Mouse (Mus musculus): ENCODE measurements around the gene Ly9. TPM values are rescaled to one million over a fixed set of nuclear protein-coding genes. Genes with fewer than 3 reads are reported as not detected.

The Ly9 gene
- polyA plus RNA-seq, 1 experiment from 2014 or later: not detected

- ATAC-seq (ENCODE audit: insufficient read depth, low FRiP score, low TSS enrichment) (no peak), DNase-seq (ENCODE audit: low spot score) (no peak)
- Histone ChIP-seq H3K4me3 (ENCODE audit: low read depth, low read length) (no peak overlapping the region), H3K9ac (ENCODE audit: low read length) (no peak overlapping the region), H3K27me3 (ENCODE audit: control insufficient read depth, insufficient read depth, low read length) (no peaks in the 10 kb centered on the region), H3K27ac (ENCODE audit: low read depth, low read length) (no peak overlapping the region), H3K4me2 (ENCODE audit: low read depth) (no peak overlapping the region), H3K9me3 (ENCODE audit: control insufficient read depth, low read length) (no peaks in the 10 kb centered on the region), H3K36me3 (ENCODE audit: control insufficient read depth, insufficient read depth, low read length) (no peaks in the 10 kb centered on the region), H3K4me1 (ENCODE audit: control insufficient read depth, insufficient read depth, low read length) (no peaks in the 10 kb centered on the region)
- 64% methylated on average over 6 of the region's 6 CpGs for WGBS
Observed at GRCm38 (mm10) chr1:171635696-171636095, 28.5 kb upstream of the Ly9 start.

- DNase-seq (ENCODE audit: low spot score) (no peak), ATAC-seq (ENCODE audit: insufficient read depth, low FRiP score, low TSS enrichment) (no peak)
- Histone ChIP-seq H3K4me2 (ENCODE audit: low read depth) (no peak overlapping the region), H3K4me3 (ENCODE audit: low read depth, low read length) (no peak overlapping the region), H3K36me3 (ENCODE audit: control insufficient read depth, insufficient read depth, low read length) (no peaks in the 10 kb centered on the region), H3K27ac (ENCODE audit: low read depth, low read length) (no peak overlapping the region), H3K27me3 (ENCODE audit: control insufficient read depth, insufficient read depth, low read length) (no peaks in the 10 kb centered on the region), H3K4me1 (ENCODE audit: control insufficient read depth, insufficient read depth, low read length) (no peaks in the 10 kb centered on the region), H3K9me3 (ENCODE audit: control insufficient read depth, low read length) (no peaks in the 10 kb centered on the region), H3K9ac (ENCODE audit: low read length) (no peak overlapping the region)
- WGBS: 83% methylated on average over 2 of the region's 2 CpGs
Observed at GRCm38 (mm10) chr1:171631447-171631846, 24.2 kb upstream of the Ly9 start.

GRCm38 (mm10) chr1:171630912-171631311 lies 23.7 kb upstream of the Ly9 start:
- 99% methylated on average over 4 of the region's 4 CpGs for WGBS
- no peak for DNase-seq (ENCODE audit: low spot score)

GRCm38 (mm10) chr1:171630041-171630440 lies 22.8 kb upstream of the Ly9 start:
- no peak for ATAC-seq (ENCODE audit: insufficient read depth, low FRiP score, low TSS enrichment)
- no peak overlapping the region for H3K4me3 ChIP-seq (ENCODE audit: low read depth, low read length)
- H3K9me3 ChIP-seq (ENCODE audit: control insufficient read depth, low read length): no peaks in the 10 kb centered on the region
- 81% methylated on average over 7 of the region's 7 CpGs for WGBS
- H3K27me3 ChIP-seq (ENCODE audit: control insufficient read depth, insufficient read depth, low read length): no peaks in the 10 kb centered on the region
- no peak overlapping the region for H3K4me2 ChIP-seq (ENCODE audit: low read depth)
- no peaks in the 10 kb centered on the region for H3K4me1 ChIP-seq (ENCODE audit: control insufficient read depth, insufficient read depth, low read length)
- DNase-seq (ENCODE audit: low spot score): no peak
- no peak overlapping the region for H3K27ac ChIP-seq (ENCODE audit: low read depth, low read length)
- H3K36me3 ChIP-seq (ENCODE audit: control insufficient read depth, insufficient read depth, low read length): no peaks in the 10 kb centered on the region
- no peak overlapping the region for H3K9ac ChIP-seq (ENCODE audit: low read length)

More at GRCm38 (mm10) chr1:171630912-171631311, 23.7 kb upstream of the Ly9 start:
- H3K4me3 ChIP-seq (ENCODE audit: low read depth, low read length): no peak overlapping the region
- no peaks in the 10 kb centered on the region for H3K36me3 ChIP-seq (ENCODE audit: control insufficient read depth, insufficient read depth, low read length)
- H3K27ac ChIP-seq (ENCODE audit: low read depth, low read length): no peak overlapping the region
- no peaks in the 10 kb centered on the region for H3K4me1 ChIP-seq (ENCODE audit: control insufficient read depth, insufficient read depth, low read length)
- H3K9me3 ChIP-seq (ENCODE audit: control insufficient read depth, low read length): no peaks in the 10 kb centered on the region
- ATAC-seq (ENCODE audit: insufficient read depth, low FRiP score, low TSS enrichment): no peak
- no peak overlapping the region for H3K4me2 ChIP-seq (ENCODE audit: low read depth)
- H3K9ac ChIP-seq (ENCODE audit: low read length): no peak overlapping the region
- H3K27me3 ChIP-seq (ENCODE audit: control insufficient read depth, insufficient read depth, low read length): no peaks in the 10 kb centered on the region

GRCm38 (mm10) chr1:171629168-171629567 lies 22.0 kb upstream of the Ly9 start:
- Histone ChIP-seq H3K36me3 (ENCODE audit: control insufficient read depth, insufficient read depth, low read length) (no peaks in the 10 kb centered on the region), H3K27ac (ENCODE audit: low read depth, low read length) (no peak overlapping the region), H3K4me1 (ENCODE audit: control insufficient read depth, insufficient read depth, low read length) (no peaks in the 10 kb centered on the region), H3K27me3 (ENCODE audit: control insufficient read depth, insufficient read depth, low read length) (no peaks in the 10 kb centered on the region), H3K4me3 (ENCODE audit: low read depth, low read length) (no peak overlapping the region), H3K4me2 (ENCODE audit: low read depth) (no peak overlapping the region), H3K9me3 (ENCODE audit: control insufficient read depth, low read length) (no peaks in the 10 kb centered on the region), H3K9ac (ENCODE audit: low read length) (no peak overlapping the region)
- DNase-seq (ENCODE audit: low spot score) (no peak), ATAC-seq (ENCODE audit: insufficient read depth, low FRiP score, low TSS enrichment) (no peak)
- 74% methylated on average over 6 of the region's 6 CpGs for WGBS

- no peak for DNase-seq (ENCODE audit: low spot score)
- Histone ChIP-seq H3K9me3 (ENCODE audit: control insufficient read depth, low read length) (no peaks in the 10 kb centered on the region), H3K9ac (ENCODE audit: low read length) (no peak overlapping the region), H3K4me1 (ENCODE audit: control insufficient read depth, insufficient read depth, low read length) (no peaks in the 10 kb centered on the region), H3K4me3 (ENCODE audit: low read depth, low read length) (no peak overlapping the region), H3K27ac (ENCODE audit: low read depth, low read length) (no peak overlapping the region), H3K27me3 (ENCODE audit: control insufficient read depth, insufficient read depth, low read length) (no peaks in the 10 kb centered on the region), H3K4me2 (ENCODE audit: low read depth) (no peak overlapping the region), H3K36me3 (ENCODE audit: control insufficient read depth, insufficient read depth, low read length) (no peaks in the 10 kb centered on the region)
- ATAC-seq (ENCODE audit: insufficient read depth, low FRiP score, low TSS enrichment): no peak
- 90% methylated on average over 3 of the region's 3 CpGs for WGBS
Observed at GRCm38 (mm10) chr1:171627801-171628200, 20.6 kb upstream of the Ly9 start.

GRCm38 (mm10) chr1:171620091-171620490 lies 12.9 kb upstream of the Ly9 start:
- Histone ChIP-seq H3K9ac (ENCODE audit: low read length) (no peak overlapping the region), H3K4me1 (ENCODE audit: control insufficient read depth, insufficient read depth, low read length) (no peaks in the 10 kb centered on the region), H3K27ac (ENCODE audit: low read depth, low read length) (no peak overlapping the region), H3K4me3 (ENCODE audit: low read depth, low read length) (no peak overlapping the region), H3K4me2 (ENCODE audit: low read depth) (no peak overlapping the region), H3K9me3 (ENCODE audit: control insufficient read depth, low read length) (no peaks in the 10 kb centered on the region), H3K27me3 (ENCODE audit: control insufficient read depth, insufficient read depth, low read length) (no peaks in the 10 kb centered on the region), H3K36me3 (ENCODE audit: control insufficient read depth, insufficient read depth, low read length) (no peaks in the 10 kb centered on the region)
- WGBS: 89% methylated on average over 6 of the region's 6 CpGs
- DNase-seq (ENCODE audit: low spot score): no peak
- no peak for ATAC-seq (ENCODE audit: insufficient read depth, low FRiP score, low TSS enrichment)

GRCm38 (mm10) chr1:171619645-171620044 lies 12.4 kb upstream of the Ly9 start:
- DNase-seq (ENCODE audit: low spot score): no peak
- no peaks in the 10 kb centered on the region for H3K27me3 ChIP-seq (ENCODE audit: control insufficient read depth, insufficient read depth, low read length)

GRCm38 (mm10) chr1:171619001-171619400 lies 11.8 kb upstream of the Ly9 start:
- H3K27me3 ChIP-seq (ENCODE audit: control insufficient read depth, insufficient read depth, low read length): no peaks in the 10 kb centered on the region
- H3K9ac ChIP-seq (ENCODE audit: low read length): no peak overlapping the region
- WGBS: 85% methylated on average over 8 of the region's 8 CpGs
- DNase-seq (ENCODE audit: low spot score) (no peak), ATAC-seq (ENCODE audit: insufficient read depth, low FRiP score, low TSS enrichment) (no peak)
- no peaks in the 10 kb centered on the region for H3K9me3 ChIP-seq (ENCODE audit: control insufficient read depth, low read length)
- H3K4me3 ChIP-seq (ENCODE audit: low read depth, low read length): no peak overlapping the region
- H3K4me2 ChIP-seq (ENCODE audit: low read depth): no peak overlapping the region
- H3K27ac ChIP-seq (ENCODE audit: low read depth, low read length): no peak overlapping the region
- H3K36me3 ChIP-seq (ENCODE audit: control insufficient read depth, insufficient read depth, low read length): no peaks in the 10 kb centered on the region
- H3K4me1 ChIP-seq (ENCODE audit: control insufficient read depth, insufficient read depth, low read length): no peaks in the 10 kb centered on the region

More at GRCm38 (mm10) chr1:171619645-171620044, 12.4 kb upstream of the Ly9 start:
- H3K4me2 ChIP-seq (ENCODE audit: low read depth): no peak overlapping the region
- no peaks in the 10 kb centered on the region for H3K36me3 ChIP-seq (ENCODE audit: control insufficient read depth, insufficient read depth, low read length)
- no peaks in the 10 kb centered on the region for H3K4me1 ChIP-seq (ENCODE audit: control insufficient read depth, insufficient read depth, low read length)
- no peak overlapping the region for H3K27ac ChIP-seq (ENCODE audit: low read depth, low read length)
- H3K4me3 ChIP-seq (ENCODE audit: low read depth, low read length): no peak overlapping the region
- ATAC-seq (ENCODE audit: insufficient read depth, low FRiP score, low TSS enrichment): no peak
- no peak overlapping the region for H3K9ac ChIP-seq (ENCODE audit: low read length)
- H3K9me3 ChIP-seq (ENCODE audit: control insufficient read depth, low read length): no peaks in the 10 kb centered on the region
- 83% methylated on average over 3 of the region's 3 CpGs for WGBS
